Mouse (Mus musculus): ENCODE results near the gene Gm40193.
"Not testable (repeated sequence)": the region's sequence is repeated elsewhere in the genome, so short reads cannot be mapped to it uniquely, and the experiment has no call there.

The Gm40193 gene

DNA sequence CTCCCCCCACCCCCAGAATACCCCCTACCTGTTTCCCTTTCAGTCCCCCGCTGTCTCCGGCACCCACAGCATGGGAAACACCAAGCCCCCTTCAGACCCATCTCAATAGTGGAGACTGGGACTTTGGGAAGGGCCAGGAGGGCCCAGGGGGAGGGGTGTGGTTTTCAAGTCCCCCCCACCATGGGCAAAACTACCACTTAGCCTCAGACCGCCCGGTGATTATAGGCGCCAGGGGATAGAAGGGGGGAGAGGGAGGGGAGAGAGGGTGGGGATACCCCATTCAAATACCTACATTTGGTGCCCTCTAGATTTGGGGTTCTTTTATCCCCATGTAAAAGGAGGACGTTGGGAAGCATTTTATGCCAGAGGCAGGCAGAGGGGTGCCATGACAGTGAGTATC, at the start of gene Gm40193:
TSS of gene Gm40193 (minus strand) at position 101 of the 400 bp plus-strand sequence.
- DNase-seq (ENCODE audit: low read depth, low spot score), result no peak

- DNase-seq (ENCODE audit: low read depth, low spot score), result no peak
Observed at GRCm38 (mm10) chr11:70582196-70582595, 49.5 kb upstream of the Gm40193 start.

DNA sequence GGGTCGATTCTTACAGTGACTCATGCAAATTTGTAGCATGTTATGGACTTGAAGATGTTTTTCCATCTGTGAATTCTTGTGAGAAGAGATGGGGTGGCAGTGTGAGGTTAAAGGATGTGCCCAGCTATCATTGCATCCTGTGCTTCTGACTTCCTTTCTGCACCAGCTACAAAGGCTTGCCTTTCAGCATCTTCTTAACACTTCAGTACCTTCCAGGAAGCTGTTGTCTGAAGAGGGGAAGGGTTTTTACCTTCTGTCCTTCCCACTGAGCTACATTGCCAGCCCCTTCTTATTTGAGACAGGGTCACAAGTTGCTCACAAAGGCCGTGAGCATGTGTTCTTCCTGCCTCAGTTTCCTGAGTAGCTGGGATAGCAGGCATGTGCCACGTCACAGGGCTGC, 48.2 kb upstream of the Gm40193 start:
- DNase-seq (ENCODE audit: low read depth, low spot score), result no peak

DNA sequence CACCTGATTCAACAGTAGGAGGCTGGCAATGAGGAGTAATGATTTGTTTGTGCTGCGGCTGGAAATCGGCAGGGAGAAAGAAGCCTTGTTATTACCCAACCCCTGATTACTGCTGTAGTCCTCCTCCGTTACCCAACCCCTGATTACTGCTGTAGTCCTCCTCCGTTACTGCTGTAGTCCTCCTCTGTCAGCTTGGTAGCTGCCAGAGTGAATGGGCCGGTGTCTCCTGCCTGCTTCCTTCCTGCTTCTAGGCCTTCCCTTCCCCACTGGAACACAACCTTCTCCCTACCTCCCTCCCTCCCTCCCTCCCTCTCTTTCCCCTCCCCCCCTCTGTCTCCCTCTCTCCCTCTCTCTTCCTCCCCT, 47.6 kb upstream of the Gm40193 start:
- DNase-seq (ENCODE audit: low read depth, low spot score), result no peak

- DNase-seq (ENCODE audit: low read depth, low spot score), result no peak
Observed at GRCm38 (mm10) chr11:70579710-70580357, 47.1 kb upstream of the Gm40193 start.

DNA sequence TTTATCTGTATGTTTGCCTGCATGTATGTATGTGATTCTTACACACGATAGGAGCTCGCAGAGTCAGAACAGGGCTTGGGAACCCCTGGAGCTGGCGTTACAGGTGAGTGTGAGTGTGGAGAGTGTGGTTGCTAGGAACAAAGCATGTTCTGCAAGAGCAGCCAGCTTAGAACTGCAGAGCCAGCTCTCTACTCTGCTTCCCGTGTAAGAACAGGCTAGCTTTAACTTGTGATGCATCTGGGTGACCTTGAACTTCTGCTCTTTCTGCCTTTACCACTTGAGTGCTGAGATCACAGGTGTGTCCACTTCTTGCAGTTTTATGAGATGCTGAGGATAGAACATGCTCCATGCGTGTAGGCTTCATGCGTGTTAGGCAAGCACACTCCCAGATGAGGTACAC, 46.2 kb upstream of the Gm40193 start:
- no peak for DNase-seq (ENCODE audit: low read depth, low spot score)

- DNase-seq (ENCODE audit: low read depth, low spot score), result no peak
Observed at GRCm38 (mm10) chr11:70577201-70577600, 44.5 kb upstream of the Gm40193 start.

DNA sequence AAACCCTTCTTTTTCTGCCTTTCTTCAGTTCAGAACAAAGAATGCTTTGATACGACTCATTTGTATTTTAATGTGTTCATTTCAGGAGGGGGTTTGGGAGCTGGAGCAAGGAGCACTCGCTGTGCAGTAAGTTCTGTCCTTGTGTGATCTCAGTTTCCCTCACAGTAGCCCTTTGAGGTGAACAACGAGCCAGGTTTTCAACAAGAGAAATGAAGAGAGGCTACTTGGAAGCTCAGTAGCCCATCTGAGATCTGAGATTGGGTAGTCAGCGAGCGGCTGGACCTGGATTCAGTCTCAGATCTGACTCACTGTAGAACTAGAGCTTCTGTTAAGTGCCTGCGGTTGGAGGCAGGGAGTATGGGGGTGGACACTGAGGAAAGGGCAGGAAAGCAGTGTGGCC, 41.1 kb upstream of the Gm40193 start:
- no peak for DNase-seq (ENCODE audit: low read depth, low spot score)

DNA sequence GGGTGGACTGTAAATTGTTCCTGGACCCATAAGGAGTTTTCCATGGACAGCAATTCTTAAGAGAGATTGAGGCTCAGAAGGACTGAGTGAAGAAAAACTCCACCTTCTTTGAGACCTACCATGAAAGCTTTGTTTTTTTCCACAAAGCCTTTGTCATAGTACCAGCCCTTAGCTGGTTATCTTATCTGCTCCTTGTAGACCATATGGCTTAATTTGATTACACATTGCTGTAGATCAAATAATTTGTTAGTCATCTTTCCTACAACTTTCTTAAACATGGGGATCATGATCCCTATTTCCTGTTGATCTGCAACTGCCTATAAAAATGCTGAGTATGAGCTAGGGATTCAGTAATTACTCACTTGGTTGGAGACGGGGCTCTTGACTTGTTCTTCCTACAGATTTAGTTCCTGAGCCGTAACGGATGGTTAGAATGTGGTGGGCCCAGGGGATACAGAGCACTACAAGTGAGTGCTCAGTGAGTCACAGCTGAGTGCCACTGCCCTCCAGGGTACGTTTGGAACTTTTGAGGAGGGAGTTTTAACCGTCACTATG, 39.7 kb upstream of the Gm40193 start:
- DNase-seq (ENCODE audit: low read depth, low spot score), result no peak

GRCm38 (mm10) chr11:70571641-70572040, 38.9 kb upstream of the Gm40193 start:
- no peak for DNase-seq (ENCODE audit: low read depth, low spot score)

- not testable (repeated sequence) for DNase-seq (ENCODE audit: low read depth, low spot score)
Observed at GRCm38 (mm10) chr11:70570614-70571013, 37.9 kb upstream of the Gm40193 start.

GRCm38 (mm10) chr11:70566586-70566985, 33.8 kb upstream of the Gm40193 start:
- DNase-seq (ENCODE audit: low read depth, low spot score), result no peak

- no peak for DNase-seq (ENCODE audit: low read depth, low spot score)
Observed at GRCm38 (mm10) chr11:70564276-70564873, 31.6 kb upstream of the Gm40193 start.

- DNase-seq (ENCODE audit: low read depth, low spot score), result peak; percentile 52
Observed at GRCm38 (mm10) chr11:70563470-70564275, 30.9 kb upstream of the Gm40193 start.

DNA sequence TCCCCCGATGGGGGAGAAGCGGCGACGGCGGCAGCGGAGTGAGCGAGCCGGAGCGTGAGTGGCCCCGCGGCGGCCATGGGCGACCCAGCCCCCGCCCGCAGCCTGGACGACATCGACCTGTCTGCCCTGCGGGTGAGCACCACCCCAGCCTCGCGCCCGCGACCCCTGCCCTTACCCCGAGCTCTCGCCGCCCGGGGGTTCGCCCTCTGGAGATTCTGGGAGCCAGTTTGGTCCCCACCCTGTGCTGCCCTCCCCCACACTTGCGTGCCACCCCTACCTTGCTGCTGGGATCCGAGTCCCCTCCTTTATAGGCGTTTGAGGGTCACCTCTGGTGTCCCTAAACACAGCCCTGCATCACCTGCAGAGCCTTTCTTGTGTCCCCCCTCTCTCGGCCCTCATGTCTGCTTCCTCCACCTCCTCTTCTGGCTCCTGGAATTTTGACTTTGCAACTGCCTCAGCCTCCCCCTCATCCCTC, 30.3 kb upstream of the Gm40193 start:
- no peak for DNase-seq (ENCODE audit: low read depth, low spot score)

- peak; percentile 94 for DNase-seq (ENCODE audit: low read depth, low spot score)
Observed at GRCm38 (mm10) chr11:70562287-70562994, 29.7 kb upstream of the Gm40193 start, which contains the start of gene Mink1. Gene Mink1 (plus strand): TSS chr11:70562881.

DNA sequence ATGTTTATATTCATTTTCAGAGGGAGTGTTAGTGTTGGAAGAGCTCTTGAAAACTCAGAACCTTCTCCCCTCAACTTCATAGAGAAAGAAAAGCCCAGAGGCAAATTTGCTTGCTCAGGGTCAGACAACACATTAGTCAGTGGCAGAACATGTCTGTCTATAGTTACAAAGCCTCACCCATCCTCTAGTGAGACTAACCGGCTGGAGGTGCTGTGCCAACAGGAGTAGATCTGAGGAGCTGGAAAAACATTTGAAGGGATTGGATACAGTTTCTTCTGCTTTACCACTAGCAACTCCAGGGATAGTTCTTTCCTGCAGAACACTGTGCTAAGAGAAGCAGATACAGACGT, 29.2 kb upstream of the Gm40193 start:
- DNase-seq (ENCODE audit: low read depth, low spot score), result no peak

DNA sequence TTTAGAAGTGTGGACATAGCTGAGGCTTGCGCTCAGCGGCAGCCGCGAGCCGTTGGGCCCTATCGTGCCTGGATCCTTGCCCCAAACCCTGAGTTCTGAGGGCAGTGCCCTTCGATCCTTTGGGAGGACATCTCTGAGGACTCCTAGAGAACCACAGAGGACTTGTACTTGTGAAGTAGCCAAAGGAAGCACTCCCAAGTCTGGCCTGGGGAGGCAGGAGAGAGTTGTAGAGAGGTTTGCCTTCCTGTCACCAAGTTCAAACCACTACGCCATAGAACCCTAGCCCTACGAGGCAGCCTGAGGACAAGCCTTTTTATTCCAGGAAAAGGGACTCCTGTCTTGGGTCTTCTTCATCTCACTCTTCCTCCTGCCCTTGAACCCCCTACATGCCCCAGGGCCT, 24.8 kb upstream of the Gm40193 start:
- no peak for DNase-seq (ENCODE audit: low read depth, low spot score)

DNA sequence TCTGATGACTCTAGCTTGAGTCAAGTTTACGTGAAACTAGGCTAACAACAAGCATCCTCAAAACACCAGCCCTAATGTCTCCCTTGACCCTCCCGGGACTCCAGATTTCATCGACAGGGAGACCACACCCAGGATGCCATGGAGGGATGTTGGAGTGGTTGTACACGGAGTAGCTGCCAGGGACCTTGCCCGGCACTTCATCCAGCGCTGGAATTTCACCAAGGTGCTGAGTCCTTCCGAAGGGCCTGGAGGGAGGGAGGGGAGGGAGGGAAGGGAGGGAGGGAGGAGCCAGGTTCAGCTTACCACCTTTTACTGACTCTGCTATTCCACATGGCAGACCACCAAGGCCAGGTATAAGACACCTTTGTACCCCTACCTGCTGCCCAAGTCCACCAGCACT, 21.2 kb upstream of the Gm40193 start:
- no peak for DNase-seq (ENCODE audit: low read depth, low spot score)

GRCm38 (mm10) chr11:70551526-70551925, 18.8 kb upstream of the Gm40193 start:
- no peak for DNase-seq (ENCODE audit: low read depth, low spot score)

GRCm38 (mm10) chr11:70544496-70544895, 11.8 kb upstream of the Gm40193 start:
- DNase-seq (ENCODE audit: low read depth, low spot score), result no peak

DNA sequence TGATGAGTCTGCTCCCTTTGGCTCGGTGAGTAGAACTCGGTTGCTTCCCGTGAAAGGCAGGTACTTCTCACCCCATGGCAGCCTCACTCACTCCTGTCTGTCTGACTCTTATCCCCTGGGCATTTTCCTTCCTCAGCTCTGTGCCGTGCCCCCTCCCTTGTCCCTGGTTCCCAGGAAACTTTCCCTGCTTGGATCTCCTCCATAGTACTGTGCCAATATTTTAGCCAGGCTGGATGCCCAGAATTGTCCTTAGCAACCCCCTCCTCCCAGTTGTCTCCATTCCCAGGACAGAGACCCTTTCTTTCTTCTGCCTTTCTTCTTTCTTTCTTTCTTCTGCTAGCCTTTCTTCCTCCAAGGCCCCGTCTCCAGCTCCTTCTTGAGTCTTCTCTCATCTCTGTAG, 8.7 kb upstream of the Gm40193 start:
- no peak for DNase-seq (ENCODE audit: low read depth, low spot score)

All from A20 (cell line).